Mouse (Mus musculus) heart, postnatal 0 days (tissue): Measurements from ENCODE around the gene Ube2l3. TPM values are rescaled to one million over a fixed set of nuclear protein-coding genes. Genes with fewer than 3 reads are reported as not detected.
A peak's percentile ranks its signal among the peaks of the same experiment; 100 is the strongest.

Source experiments
- ATAC-seq: fragments of 200-750 bp; cut with Nextera tagmentation; 2 replicates; pipeline ENCODE4 v1.8.0; 2017; ENCODE audit warnings: low read depth, moderate number of reproducible peaks, moderate library complexity; ENCODE audit not compliant: insufficient read depth
- DNase-seq: peaks from one replicate; pipeline ENCODE4 v3.0.0-alpha.2; 2016; ENCODE audit warnings: low spot score
- H3K27ac ChIP-seq: fragments of 300-500 bp; sonication (generic); 2 replicates; pipeline ENCODE4 v1.5.1; 2014; ENCODE audit warnings: low read depth, mild to moderate bottlenecking
- H3K27me3 ChIP-seq: fragments of 300-500 bp; sonication (generic); 2 replicates; pipeline ENCODE4 v1.6.1; 2014; ENCODE audit warnings: low read length, mixed read lengths; ENCODE audit not compliant: control insufficient read depth, insufficient read depth
- H3K36me3 ChIP-seq: fragments of 300-500 bp; sonication (generic); replicated peaks from 2 replicates; pipeline ENCODE4 v1.6.1; 2014; ENCODE audit warnings: low read length, mixed read lengths; ENCODE audit not compliant: control insufficient read depth, insufficient read depth
- H3K4me1 ChIP-seq: fragments of 300-500 bp; sonication (generic); 2 replicates; pipeline ENCODE4 v1.6.1; 2014; ENCODE audit warnings: antibody characterized with exemption; ENCODE audit not compliant: control insufficient read depth, insufficient read depth
- H3K4me2 ChIP-seq: fragments of 300-500 bp; sonication (generic); 2 replicates; pipeline ENCODE4 v1.6.1; 2014; ENCODE audit warnings: low read depth, mild to moderate bottlenecking, low read length, moderate library complexity
- H3K4me3 ChIP-seq: fragments of 300-500 bp; sonication (generic); 2 replicates; pipeline ENCODE4 v1.5.1; 2014; ENCODE audit warnings: low read depth, low read length
- H3K9ac ChIP-seq: fragments of 300-500 bp; sonication (generic); replicated peaks from 2 replicates; pipeline ENCODE4 v1.6.1; 2014; ENCODE audit warnings: low read depth, low read length, mixed read lengths
- H3K9me3 ChIP-seq: fragments of 300-500 bp; sonication (generic); replicated peaks from 2 replicates; pipeline ENCODE4 v1.6.1; 2016; ENCODE audit warnings: low read length; ENCODE audit not compliant: control insufficient read depth
- CTCF ChIP-seq: IDR thresholded peaks from 2 replicates; pipeline ENCODE4 v1.5.1; 2016; ENCODE audit warnings: antibody characterized with exemption, control low read depth, low read depth
- EP300 ChIP-seq: IDR thresholded peaks from 2 replicates; pipeline ENCODE4 v1.6.1; 2016; ENCODE audit warnings: antibody characterized with exemption, low read depth
- WGBS: fragments of 180-500 bp; shearing (Covaris S2); extraction: QIAGEN DNeasy Blood & Tissue Kit; methylation state at CpG from one replicate; pipeline ENCODE4 v1.1.7; 2014; 5-methylcytosine and 5-hydroxymethylcytosine counted together
- polyA plus RNA-seq: library from polyadenylated mRNA; unstranded; fragments of >200 nt; fragmentation: Nextera tagmentation; extraction: Ambion mirVana; gene quantifications from 2 replicates; pipeline ENCODE4 v1.2.1, GENCODE M21; 2015
- total RNA-seq: library from RNA; depleted of rRNA; stranded (reverse); fragments of >200 nt; gene quantifications from 2 replicates; pipeline ENCODE4 v1.2.3, GENCODE M21; 2014; ENCODE audit warnings: low replicate concordance

The Ube2l3 gene
- total and polyA plus RNA-seq, 2 experiments from 2014 or later, result 62.5 to 254 TPM

- H3K4me2 ChIP-seq, result no peak overlapping the region
- no peak overlapping the region for H3K9ac ChIP-seq
- H3K4me3 ChIP-seq, result no peak overlapping the region
- H3K4me1 ChIP-seq, result peaks cover 4% of the 10 kb centered on the region; the same call in 1 of the 2 replicates
- WGBS, result 32% methylated on average over 7 of the region's 7 CpGs
- no peaks in the 10 kb centered on the region for H3K27me3 ChIP-seq
- DNase-seq (no peak), ATAC-seq (no peak)
- H3K9me3 ChIP-seq, result no peaks in the 10 kb centered on the region
- no peaks in the 10 kb centered on the region for H3K36me3 ChIP-seq
- H3K27ac ChIP-seq, result no peak overlapping the region
- TF ChIP-seq EP300 (no peak), CTCF (no peak)
Measured at GRCm38 (mm10) chr16:17220127-17220733, 17.8 kb upstream of the Ube2l3 start.

- WGBS, result 63% methylated on average over 8 of the region's 8 CpGs
- ATAC-seq (no peak), DNase-seq (no peak)
- H3K4me3 ChIP-seq, result no peak overlapping the region
- no peak overlapping the region for H3K9ac ChIP-seq
- peaks cover 4% of the 10 kb centered on the region; the same call in 1 of the 2 replicates for H3K4me1 ChIP-seq
- no peaks in the 10 kb centered on the region for H3K36me3 ChIP-seq
- no peaks in the 10 kb centered on the region for H3K9me3 ChIP-seq
- H3K27ac ChIP-seq, result no peak overlapping the region
- no peaks in the 10 kb centered on the region for H3K27me3 ChIP-seq
- TF ChIP-seq EP300 (no peak), CTCF (no peak)
- H3K4me2 ChIP-seq, result no peak overlapping the region
Measured at GRCm38 (mm10) chr16:17216934-17217633, 14.6 kb upstream of the Ube2l3 start.

GRCm38 (mm10) chr16:17209981-17210838 is 7.8 kb upstream of the Ube2l3 start:
- H3K27me3 ChIP-seq, result peaks cover 16% of the 10 kb centered on the region
- peak; percentile 89 for TF ChIP-seq CTCF
- TF ChIP-seq EP300, result no peak
- peak overlapping the region; percentile 96 for H3K4me2 ChIP-seq
- no peak overlapping the region; the same call in 1 of the 2 replicates for H3K9ac ChIP-seq
- DNase-seq, result peak; percentile 70
- peaks cover 13% of the 10 kb centered on the region for H3K4me1 ChIP-seq
- H3K27ac ChIP-seq, result no peak overlapping the region
- H3K36me3 ChIP-seq, result no peaks in the 10 kb centered on the region
- ATAC-seq, result peak; percentile 79
- H3K4me3 ChIP-seq, result peak overlapping the region; percentile 58
- 9% methylated on average over 48 of the region's 48 CpGs for WGBS
- no peaks in the 10 kb centered on the region for H3K9me3 ChIP-seq

GRCm38 (mm10) chr16:17209404-17209960 is 7.0 kb upstream of the Ube2l3 start:
- no peak for ATAC-seq
- Histone ChIP-seq H3K4me3 (peak overlapping the region; percentile 58), H3K36me3 (no peaks in the 10 kb centered on the region), H3K4me2 (peak overlapping the region; percentile 96), H3K4me1 (peaks cover 13% of the 10 kb centered on the region), H3K27me3 (peaks cover 16% of the 10 kb centered on the region), H3K9me3 (no peaks in the 10 kb centered on the region), H3K27ac (no peak overlapping the region), H3K9ac (no peak overlapping the region)
- no peak for TF ChIP-seq CTCF
- no peak for TF ChIP-seq EP300
- 3% methylated on average over 37 of the region's 37 CpGs for WGBS
- no peak for DNase-seq
